Mouse (Mus musculus): ENCODE data around the gene Clec4a3.
"Not testable (repeated sequence)": the region's sequence is repeated elsewhere in the genome, so short reads cannot be mapped to it uniquely, and the experiment has no call there.

Gene Clec4a3

DNA sequence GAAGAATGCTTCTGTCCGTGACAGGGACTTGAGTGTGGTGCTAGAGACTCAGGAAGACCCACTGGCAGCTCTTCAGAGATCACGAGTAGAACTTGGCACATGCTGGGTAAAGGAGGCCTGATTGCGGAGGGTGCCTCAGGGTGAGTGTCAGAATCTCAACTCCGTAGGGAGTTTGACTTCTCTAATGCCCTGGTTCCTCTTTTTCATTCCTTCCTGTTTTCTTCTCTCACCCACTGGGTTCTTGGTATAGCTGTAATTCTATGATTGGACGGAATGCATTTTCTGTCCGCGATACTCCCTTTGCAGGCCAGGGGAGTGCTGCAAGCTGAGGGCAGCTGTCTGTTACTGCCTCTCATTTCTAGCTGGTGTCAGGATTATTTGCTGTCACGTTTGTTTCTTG lies at the start of gene Clec4a3:
Gene Clec4a3, plus strand, starts transcription at position 115 of the 400 bp plus-strand sequence.
- peak; percentile 29 to 37 for DNase-seq

DNA sequence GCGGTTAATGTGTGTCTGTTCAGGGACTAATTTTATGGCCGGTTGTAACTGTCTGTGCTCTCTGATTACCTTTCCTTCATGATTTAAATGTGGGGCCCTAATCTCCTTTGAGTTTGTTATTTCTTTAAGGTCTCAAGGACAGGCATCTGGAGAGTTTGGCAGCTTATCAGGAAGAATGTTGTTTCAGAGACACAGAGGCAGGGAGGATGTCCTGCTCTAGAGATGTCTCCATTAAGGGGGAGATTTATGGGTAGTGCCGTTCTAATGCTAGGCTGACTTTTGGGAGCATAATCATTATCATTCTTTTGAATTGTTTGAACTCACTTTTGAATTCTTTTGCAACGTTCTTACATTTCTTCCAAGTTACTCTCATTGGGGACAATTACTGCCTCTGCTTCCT lies 32.4 kb upstream of the Clec4a3 start:
- DNase-seq = no peak

DNA sequence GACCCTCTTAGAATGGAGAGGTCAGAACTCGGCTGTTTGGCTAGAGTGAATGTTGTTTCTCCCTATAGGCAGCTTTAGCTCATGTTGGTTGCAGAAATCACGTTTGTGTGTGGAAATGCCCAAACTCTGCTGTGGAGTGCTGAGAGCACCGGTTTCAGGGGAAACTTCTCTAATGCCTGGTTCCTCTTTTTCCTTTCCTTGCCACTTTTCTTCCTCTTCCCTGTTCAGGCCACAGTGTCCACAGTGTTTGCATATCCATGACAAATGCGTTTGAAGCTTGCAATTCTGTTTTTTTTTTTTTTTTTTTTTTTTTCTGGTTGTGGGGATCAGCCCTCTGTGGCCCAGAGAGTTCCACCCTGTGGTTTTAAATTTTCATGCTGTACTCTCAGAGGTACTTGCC lies 30.9 kb upstream of the Clec4a3 start, which contains the start of gene Clec4a1:
Gene Clec4a1, plus strand, starts transcription at position 398 of the 400 bp plus-strand sequence.
- peak in 1 of 2 experiments; percentile 16 for DNase-seq

DNA sequence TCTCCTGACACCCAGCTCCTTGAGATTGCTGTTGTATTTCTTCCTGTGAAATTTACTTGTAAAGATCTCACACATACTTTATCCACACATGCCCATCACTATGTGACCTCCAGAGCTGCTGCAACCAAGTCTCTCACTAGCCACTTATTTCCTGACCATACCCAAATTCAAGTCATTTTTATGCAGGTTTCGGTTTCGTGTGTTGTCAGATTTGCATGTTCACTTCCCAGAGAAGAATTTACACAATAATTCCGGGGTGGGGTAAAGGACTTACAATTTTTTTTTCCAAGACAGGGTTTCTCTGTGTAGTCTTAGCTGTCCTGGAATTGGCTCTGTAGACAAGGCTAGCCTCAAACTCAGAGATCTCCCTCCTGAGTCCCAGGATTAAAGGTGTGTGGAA lies 17.5 kb upstream of the Clec4a3 start:
- DNase-seq = no peak

DNA sequence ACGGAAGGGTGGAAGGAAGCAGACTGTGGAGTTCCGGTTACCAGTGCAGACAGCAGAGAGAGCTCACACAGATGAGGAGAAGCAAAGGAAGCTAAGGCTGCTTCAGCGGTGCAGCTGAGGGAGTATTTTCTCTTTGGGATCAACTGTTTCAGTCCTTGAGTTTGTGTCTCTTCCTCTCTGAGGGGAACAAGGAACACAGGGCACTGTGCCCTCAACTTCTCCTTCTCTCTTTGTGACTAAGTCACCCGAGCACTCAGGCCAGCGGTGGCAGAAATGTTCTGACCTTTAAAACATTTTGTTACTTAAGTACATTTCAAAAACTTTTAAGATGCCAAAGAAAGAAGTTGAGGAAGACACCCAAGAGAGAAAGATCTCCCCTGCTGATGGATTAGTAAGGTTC lies 12.7 kb upstream of the Clec4a3 start:
- DNase-seq = peak in 1 of 2 experiments; percentile 16

DNA sequence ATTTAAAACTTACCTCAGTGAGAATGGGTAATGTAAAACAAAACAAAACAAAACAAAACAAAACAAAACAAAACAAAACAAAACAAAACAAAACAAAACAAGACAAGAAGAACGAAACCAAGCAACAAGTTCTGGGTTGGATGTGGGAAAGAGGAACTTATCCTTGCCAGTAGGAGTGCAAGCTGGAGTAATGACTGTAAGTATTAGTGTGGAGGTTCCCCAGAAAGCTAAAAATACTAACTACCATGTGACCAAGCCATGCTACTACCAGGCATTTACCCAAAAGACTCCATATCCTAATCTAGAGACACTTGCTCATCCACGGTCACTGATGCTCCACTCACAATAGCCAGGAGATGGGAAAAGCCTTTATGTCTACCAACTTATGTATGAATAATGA lies 5.6 kb upstream of the Clec4a3 start:
- no peak for DNase-seq

DNA sequence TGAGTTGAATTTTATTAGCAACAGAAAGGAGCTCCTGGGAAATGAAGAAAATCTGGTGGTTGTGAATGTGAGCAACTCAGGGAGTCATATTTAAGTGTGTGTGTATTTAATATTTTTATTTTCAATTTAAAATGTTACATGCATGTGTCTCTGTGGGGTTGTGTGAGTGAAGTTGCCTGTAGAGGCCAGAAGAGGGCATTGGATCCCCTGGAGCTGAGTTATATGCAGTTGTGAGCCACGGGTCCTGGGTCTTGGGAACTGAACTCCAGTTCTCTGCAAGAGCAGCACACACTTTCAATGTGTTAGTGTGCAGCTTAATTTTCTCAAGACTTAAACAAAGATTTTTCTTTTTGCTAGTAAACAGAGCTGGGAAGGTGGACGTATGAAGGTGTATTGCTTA lies 12.2 kb downstream of the Clec4a3 start:
- DNase-seq = no peak

DNA sequence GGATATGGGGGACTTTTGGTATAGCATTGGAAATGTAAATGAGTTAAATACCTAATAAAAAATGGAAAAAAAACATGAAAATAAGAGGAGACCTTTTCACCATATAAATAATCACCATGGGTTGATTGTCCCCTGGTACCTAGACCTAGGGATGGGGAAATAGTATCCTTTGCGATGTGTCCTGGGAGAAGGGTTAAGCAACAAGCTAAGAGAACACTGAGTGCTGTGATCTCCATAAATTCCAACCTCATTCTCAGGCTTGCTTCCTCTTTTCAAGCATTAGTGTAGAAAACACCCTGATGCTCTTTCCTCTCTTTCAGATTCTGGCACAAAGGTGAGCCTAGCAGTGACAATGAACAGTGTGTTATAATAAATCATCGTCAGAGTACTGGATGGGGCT lies 16.7 kb downstream of the Clec4a3 start:
- no peak for DNase-seq

DNA sequence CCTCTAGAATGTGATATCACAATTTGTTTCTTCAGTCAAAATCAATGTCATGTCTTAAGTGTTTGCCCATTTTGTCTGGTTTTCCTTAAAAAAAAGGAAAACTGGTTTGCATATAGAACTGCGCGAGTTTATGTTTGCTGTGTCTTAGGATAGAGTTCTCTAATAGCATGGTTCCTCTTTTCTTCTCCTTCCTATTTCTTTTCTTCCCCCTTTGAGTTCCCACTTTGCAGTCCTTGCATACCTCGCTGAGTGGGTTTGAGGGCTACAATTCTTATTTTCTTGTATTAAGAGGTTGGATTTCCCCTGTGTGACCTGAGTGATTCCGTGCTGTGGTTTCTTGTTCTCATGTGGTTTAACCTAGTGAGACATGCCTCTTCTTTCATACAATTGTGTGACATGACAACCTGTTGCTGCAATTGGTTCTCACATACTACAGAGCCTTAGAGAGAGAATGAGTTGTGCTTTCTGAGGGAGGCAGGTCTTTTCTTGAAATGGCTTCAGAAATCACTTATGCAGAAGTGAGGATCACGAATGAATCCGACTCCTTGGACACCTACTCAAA lies 37.6 kb downstream of the Clec4a3 start, which contains the start of gene Clec4a4:
Gene Clec4a4, plus strand, starts transcription at position 492 of the 562 bp plus-strand sequence.
- no peak for DNase-seq

DNA sequence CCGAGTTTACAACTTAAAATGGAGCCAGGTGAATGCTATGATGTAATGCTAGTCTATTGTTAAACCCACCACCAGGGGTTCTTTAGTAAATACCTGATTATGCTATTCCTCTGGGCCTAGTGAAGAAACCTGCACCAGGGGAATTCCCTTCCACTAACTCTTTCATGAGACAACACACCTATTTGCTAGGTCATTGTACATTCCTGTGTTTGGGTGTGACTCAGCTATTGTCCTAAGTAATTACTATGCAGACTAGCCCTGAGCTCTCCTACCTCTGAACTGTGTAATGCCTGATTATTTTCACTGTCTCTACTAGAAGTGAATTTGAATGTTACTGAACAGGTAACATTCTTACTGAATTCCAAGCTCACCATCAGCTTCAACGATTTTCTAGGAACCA lies 52.4 kb downstream of the Clec4a3 start:
- DNase-seq = not testable (repeated sequence)

DNA sequence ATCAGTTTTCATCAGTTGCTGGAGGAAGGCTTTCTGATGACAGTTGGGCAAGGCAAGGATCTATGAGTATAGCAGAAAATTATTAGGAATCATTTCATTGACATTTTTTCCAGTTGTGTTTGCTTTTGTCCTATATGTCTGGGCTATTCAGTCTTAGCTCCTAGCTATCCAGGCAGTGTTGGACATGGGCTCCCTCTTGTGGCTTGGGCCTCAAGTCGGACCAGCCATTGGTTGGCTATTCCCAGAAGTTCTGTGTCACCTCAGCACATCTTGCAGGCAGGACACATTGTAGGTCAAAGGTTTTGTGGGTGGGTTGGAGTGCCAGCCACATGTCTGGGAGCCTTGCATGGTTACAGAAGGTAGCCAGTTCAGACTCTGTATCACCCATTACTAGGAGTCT lies 53.3 kb downstream of the Clec4a3 start:
- peak in 1 of 2 experiments; percentile 6 for DNase-seq

Data from lung, adult 18-20 months (tissue).